Mouse (Mus musculus) embryo, embryonic 10 days (tissue): ENCODE results near the gene Dnm3.

ENCODE experiments used
- DNase-seq: peaks from one replicate; pipeline ENCODE4 v3.0.0-alpha.2; 2015; ENCODE audit warnings: low spot score

The Dnm3 gene

GRCm38 (mm10) chr1:162247216-162247615, 230.6 kb downstream of the Dnm3 start:
- no peak for DNase-seq

DNA sequence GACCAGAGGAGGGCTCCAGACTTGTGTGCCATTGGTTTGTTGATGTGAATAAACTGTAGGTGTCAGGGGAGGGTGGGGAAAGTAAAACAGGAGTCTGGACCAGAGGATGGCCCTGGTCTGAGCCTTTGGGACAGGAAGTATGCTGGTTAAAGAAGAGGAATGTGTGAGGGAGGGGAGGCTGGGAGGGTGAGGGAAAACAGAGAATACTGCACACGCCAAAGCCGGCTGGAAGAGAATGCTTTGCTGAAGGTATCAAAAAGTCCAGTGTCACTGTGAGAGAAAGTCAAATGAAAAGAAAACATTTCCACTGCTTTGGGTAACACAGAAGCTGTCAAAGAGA, 234.2 kb downstream of the Dnm3 start:
- DNase-seq: peak; percentile 62

GRCm38 (mm10) chr1:162242980-162243650, 234.7 kb downstream of the Dnm3 start:
- no peak for DNase-seq

DNA sequence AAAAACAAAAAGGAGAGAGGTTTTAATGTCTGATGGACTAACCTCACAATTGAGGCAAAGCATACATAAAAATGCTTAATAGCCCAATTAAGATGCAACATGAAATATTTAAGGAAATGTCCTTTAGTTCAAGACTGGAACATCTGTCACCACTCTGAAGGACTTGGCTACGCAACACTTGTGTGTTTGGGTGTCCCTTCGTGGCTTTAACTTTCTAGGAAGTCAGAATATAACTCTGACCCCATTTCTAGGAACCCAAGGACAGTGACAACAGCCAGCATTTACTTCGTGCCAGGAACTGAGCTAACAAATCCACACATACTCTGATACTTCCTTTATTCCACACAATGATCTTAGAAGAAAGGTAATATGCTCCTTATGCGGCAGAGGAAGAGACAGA, 237.1 kb downstream of the Dnm3 start:
- no peak for DNase-seq

- DNase-seq: no peak
Measured at GRCm38 (mm10) chr1:162238646-162239045, 239.2 kb downstream of the Dnm3 start.

DNA sequence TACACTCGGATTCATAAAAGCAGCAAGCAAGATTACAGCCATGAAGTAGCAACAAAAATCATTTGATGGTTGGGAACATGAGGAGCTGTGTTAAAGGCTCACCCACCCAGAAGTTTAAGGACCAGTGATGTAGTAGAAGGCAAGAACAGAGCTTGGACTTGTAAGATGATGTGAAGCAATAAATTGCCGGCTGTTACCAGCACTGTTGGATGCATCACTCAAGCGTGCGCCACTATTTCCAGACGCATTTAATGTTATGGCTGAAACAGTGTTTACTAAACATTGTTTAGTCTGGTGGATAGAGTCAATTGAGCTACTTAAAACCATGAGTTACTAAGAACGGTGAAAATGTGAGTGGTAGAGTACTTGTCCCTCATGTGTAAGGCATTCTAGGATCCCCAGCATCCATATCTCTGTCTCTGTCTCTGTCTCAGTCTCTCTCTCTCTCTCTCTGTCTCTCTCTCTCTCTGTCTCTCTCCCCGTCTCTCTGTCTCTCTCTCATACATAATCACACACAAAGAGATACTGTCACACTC, 241.1 kb downstream of the Dnm3 start:
- no peak for DNase-seq

GRCm38 (mm10) chr1:162225621-162226147, 252.2 kb downstream of the Dnm3 start:
- no peak for DNase-seq

GRCm38 (mm10) chr1:162224817-162225605, 252.8 kb downstream of the Dnm3 start:
- DNase-seq: no peak

- no peak for DNase-seq
Measured at GRCm38 (mm10) chr1:162224061-162224460, 253.8 kb downstream of the Dnm3 start.

- no peak for DNase-seq
Measured at GRCm38 (mm10) chr1:162223258-162223940, 254.4 kb downstream of the Dnm3 start.

DNA sequence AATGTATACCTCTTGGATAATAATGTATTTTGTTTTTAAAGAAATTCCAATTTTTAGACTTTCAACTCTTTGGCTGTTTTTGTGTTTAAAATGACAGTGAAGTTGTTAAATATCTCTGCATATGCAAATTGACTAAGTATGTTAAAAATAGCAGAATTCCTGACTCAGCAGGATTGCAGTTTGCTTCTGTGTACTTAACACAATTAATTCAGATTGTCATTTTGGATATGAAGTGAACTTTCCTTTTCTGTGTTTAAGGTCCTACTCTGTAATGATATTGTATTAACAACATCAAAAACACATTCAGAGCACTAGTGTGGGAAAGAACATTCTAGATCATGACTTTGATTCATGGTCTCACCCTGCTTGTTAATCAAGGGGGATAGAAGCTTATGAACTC, 255.5 kb downstream of the Dnm3 start:
- no peak for DNase-seq

DNA sequence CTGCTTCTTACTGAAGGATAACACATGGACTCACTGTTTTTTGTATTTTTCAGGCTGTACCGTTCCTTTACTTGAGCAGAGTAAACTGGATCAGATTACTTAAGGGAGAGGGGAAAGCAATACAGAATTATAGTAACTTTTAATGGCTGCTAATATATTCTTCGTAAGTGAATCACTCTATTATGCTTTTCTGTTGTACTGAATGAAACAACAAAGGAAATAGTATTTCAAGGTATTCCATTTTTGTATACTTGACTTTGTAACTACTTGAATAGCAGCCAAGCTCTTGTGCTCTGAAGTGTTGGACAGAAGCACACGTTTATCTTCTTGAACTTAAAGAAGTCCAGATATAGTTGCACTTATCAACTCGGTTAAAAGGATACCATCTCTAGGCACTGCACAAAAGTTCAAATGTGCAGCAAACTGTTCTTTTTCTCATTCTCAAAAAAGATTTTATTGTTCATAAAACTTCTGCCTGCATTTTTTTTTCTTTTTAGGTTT, 256.0 kb downstream of the Dnm3 start:
- DNase-seq: no peak

DNA sequence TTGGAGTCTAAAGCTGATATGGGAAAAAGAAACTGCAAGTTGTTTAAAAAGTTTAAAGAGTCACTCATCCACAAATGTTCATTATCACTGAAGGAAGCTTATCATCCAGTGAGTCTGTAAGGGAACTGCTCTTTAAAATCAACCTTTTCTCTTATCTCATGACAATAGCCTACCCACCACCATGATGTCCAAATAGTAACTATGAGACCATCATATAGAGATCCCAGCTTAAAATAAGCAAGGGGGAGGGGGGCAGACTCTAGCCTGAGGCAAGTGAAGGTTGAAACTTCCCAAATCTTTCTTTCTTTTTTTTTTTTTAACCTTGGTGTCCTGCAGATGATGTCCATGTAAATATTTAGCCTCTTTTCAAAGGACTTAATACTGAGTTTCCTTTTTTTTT, 256.9 kb downstream of the Dnm3 start:
- DNase-seq: no peak

GRCm38 (mm10) chr1:162219781-162220180, 258.1 kb downstream of the Dnm3 start:
- DNase-seq: no peak

DNA sequence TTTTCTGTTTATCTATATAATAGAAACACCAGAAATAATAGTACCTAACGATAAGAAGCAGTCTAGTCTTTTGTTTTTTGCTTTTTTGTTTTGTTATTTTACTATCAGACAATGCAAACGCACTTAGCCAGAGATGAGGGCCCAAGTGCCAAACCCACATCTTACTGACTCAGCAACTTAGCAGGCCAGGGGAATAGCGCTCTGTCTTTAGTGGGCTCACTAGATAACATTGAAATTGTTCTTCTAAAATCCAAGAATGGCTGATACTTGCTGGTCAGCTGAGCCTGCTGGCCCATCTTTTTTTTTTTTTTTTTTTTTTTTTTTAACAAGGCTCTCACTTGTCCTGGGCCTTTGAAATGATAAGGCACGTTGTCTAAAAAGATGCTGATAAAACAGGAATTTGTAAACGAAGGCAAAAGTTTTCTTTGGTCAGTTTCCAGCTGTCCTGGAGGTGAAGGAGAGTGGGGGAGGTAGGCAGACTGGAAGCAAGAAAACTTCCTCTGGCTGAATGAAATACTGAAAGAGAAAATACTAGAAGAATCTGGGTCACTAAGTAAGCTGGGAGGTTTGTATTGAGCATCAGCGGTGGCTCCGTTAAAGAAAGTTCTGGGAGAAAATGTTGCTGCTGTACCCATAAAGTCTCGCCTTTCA, 259.2 kb downstream of the Dnm3 start:
- peak; percentile 49 for DNase-seq

GRCm38 (mm10) chr1:162217340-162217974, 260.4 kb downstream of the Dnm3 start:
- DNase-seq: peak; percentile 88

GRCm38 (mm10) chr1:162216656-162217055, 261.2 kb downstream of the Dnm3 start:
- DNase-seq: peak; percentile 81

DNA sequence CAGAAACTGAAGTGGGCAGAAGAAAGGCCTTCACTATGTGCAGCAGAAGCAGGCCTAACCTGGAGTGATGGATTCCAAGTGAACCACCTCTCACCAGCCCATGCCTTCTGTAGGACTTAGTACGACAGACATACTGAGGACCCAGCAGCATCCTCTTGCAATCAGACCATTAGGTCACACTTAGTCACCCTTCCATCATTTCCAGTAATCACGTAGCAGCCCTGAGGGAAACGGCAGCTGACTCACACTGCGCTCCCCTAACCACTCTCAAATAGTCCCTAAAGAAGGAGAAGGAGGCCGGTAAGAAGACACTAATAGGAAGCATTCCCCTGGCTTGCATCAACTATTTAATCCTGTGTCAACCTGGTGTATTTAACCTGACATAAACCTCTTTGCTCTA, 262.1 kb downstream of the Dnm3 start:
- no peak for DNase-seq

DNA sequence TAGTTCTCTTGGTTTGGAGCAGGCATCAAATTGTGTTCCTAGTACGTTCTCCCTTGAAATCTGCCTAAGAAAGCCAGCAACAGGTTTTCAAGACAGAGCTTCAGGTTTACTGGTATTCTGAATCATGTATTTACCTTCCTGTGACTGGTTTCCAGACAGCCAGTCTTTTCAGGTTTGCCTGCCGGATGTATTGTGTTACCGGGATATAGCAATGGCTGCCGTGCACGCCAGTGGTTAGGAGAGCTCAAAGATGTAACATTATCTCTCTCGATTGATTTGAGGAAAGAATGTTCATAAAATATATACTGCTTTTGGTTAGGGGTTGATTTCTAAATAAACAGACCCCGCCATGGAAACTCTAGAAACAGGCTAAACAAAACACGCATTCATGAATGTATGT, 264.8 kb downstream of the Dnm3 start:
- no peak for DNase-seq

- DNase-seq: no peak
Measured at GRCm38 (mm10) chr1:162210529-162210928, 267.3 kb downstream of the Dnm3 start.

DNA sequence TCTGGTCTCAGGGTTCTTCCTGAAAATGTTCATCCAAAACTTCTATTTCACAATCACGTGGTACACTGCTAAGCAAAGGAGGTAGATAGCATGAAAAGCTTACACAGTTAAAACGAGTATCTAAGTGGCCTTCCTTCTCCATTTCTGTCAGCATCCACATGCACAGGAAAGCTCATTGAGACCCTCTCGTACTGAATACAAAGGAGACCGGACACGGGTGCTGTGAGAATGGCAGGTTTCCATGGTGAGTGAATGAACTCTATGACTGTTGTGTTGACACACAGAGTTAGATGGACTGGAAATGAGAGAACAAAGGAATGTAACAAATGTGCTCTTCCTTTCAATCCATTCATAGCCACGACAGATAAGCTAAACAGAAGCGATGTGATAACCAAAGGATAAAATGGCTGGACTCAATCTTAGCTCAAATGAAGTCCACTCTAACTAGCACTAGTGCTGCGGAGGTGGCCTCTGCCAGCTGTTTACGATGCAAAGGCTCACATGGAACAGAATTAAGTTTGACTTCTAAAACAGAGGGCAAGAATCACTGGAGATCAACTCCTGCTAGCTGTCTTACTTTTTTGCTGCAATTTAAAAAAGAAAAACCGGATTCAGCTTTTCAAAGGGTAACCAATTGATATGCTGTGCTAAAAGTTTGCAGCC, 268.2 kb downstream of the Dnm3 start:
- peak; percentile 72 for DNase-seq
